Mouse (Mus musculus): ENCODE results near the gene Cadm1. TPM values are rescaled to one million over a fixed set of nuclear protein-coding genes. Genes with fewer than 3 reads are reported as not detected.

Cadm1 gene
- total RNA-seq, 4 experiments from 2014 or later = 38.4 to 69.9 (median 49.7) TPM

DNA sequence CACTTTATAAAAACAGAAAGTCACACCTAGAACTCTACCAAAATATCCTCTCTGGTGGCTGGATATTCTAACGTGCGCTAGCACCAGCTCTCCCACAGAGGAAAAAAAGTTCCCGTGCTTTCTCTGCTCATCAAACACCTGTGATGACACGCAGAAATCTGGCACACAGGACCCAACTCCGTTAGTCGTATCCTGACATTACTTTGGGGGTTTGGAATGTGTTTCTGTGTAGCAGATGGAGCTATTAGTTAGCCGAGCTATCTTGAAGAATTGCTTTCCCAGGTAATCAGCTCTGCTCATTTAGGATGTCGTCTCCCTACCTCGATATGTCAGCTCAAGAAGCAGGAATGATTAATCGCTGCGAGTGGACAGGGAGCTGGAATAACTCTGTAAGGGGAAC, 80.3 kb downstream of the Cadm1 start:
- DNase-seq = no peak

DNA sequence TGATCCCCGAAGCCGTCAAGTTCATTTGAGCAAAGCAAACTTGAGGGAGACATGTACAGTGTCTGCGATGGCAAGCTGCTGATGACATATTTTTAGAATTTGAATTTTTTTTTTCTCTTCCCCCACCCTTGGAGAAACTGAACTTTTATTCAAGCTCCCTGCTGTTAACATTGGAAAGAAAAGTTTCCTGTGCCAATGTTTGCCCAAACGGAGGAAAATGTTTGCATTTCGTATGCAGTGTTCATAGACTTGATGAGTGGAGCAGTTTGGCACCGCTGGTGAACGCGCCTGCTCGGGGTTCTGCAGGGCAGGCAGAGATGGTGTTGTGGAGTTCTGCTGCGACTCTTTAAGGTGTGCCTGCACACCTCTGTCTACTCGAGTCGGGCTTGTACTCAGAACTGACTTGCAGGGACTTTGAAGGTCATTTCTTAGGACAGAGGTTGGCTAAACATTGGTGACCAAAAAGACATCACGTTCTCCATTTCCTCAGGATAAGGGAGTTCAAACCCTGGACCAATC, 83.0 kb downstream of the Cadm1 start:
- DNase-seq = no peak

DNA sequence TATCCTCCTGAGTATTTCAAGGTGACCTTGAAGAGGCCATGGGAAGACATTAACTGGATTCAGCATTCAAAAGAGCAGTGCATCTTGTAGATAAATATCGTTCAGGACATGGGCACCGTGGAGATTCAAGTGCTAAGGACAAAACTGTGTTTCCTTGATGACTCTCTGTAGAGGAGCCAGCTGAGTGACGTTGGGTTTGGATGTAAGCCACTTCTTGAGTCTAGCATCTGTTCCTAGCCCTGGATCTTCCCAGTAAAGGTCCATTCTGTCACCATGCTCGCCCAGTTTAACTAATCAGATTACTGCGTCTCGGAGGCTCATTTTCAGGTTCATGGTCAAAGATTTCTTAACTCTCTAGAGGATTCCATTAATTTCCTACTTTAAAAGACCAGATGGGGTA, 85.1 kb downstream of the Cadm1 start:
- no peak for DNase-seq

DNA sequence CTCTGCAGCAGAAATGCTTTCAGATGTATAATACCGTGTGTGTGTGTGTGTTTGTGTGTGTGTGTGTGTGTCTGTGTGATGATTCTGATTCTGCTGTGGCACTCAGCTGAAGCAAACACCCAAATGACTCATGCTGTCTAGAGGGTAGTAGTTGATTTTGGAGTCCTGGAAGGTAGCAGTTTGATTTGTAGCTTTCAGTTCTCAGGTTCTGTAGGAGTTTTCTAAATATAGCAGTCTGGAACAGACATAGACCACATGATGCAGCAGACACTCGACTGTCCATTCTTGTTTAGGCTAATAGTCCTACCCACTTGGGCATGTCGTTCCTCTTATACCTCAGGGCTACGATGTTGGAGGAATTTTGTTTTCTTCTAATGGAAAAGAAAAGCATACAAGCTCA, 86.4 kb downstream of the Cadm1 start:
- no peak for DNase-seq

DNA sequence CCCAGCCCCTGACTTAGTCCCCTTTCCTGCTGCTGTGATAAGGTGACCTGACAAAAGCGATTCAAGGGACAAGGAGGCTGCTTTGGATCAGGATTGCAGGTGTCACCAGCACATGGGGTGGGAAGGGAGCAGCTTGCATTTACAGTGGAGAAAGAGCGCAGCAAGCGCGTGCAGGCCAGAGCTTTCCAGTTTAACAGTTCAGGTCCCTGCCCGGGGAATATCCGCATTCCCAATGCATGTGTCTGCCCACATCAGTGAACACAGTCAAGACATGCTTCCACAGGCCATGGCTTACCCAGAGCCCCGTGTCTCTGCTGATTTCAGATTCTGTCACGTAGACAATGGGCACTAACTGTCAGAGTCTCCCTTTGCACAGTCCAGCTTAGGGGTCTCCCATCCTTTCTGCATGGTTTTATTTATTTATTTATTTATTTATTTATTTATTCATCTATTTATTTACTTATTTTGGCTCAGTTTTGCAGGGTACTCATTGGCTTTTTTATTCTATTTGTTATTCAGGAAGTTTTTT, 89.6 kb downstream of the Cadm1 start:
- no peak for DNase-seq

DNA sequence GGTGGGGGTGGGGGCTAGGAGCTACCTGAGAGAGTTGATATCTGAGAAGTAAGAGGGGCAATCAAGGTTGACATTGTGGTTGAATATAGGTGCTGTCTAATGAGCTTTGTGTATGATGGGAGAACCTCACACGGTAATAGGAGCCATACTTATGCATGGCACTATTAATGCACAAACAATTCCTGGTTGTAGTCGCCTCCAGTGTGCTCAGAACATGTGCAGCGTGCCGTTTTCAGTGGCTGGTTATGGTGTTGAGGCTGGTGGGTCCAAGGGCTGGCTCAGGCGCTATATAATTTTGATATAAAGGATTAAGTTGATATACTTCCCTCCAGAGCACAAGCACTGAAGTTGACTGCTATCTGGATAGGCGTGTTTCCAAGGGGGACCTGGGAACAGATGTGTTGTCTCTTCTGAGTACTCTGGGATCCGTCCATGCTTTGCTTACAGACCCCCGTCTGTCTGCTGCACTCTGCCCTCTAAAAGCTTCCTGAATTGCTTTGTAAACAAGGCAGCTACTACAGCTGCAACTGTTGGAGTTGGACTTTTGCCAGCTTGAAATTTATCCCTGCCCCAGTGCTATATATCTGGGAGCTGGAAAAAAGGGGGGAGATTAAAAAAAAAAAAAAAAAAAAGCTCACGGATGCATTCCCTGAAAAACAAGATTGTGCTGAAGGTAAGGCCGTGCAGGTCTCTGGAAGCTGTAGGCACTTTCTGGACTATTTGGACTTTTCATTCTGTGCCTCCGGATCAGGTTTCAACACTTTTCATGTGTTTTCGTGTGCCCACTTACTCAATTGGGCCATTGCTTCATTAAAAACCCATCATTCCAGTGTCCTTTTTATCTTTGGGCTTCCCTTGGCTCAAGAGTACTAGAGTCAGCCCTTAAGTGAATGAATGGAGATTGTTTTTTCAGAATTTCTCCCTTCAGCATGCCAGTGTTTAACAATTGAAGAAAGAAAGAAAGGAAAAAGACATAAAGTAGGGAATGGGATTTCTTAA, 93.8 kb downstream of the Cadm1 start:
- DNase-seq = no peak

DNA sequence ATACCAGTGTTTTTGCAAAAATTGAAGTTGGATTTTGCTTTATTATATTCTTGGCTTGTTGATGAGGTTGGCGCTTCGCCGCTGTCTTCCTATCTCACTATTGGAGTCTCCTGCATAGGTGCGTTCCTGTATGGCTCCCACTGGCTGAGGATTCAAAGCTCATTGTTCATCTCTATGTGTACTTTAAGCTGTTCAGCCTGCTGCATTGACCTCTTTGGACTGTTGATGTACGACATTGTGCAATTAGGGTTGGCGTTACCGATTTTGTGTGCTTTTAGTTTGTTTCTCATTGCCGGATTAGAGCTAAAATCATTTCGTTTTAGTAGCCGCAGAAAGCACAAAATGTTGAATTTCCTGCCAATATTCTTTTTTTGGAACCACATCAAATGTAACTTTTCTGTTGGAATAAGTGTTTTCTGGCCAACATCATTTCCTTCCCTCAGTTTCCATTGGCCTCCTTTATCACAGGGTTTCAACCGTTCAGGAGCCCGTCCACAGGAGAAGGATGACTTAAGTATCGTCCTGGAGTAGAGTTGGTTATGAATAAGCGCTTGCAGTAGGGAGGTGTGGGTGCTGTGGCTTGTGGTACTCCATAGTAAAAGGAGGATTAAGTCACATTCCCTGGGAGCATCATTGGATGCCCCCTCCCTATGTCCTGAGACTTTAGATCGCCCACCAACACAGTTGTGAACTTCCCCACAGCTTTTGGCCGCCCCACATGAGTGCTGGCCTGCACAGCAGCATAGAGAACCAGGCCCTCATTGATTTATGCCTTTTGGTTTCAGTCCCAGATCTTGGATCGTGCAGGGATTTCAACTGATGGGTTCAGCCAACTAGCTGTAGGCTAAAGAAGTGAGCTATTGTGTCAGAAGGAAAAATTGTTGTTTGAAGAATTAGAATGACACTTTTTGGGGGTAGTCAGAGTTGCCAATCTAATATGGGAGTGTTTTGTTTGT, 94.9 kb downstream of the Cadm1 start:
- peak; percentile 26 for DNase-seq

DNA sequence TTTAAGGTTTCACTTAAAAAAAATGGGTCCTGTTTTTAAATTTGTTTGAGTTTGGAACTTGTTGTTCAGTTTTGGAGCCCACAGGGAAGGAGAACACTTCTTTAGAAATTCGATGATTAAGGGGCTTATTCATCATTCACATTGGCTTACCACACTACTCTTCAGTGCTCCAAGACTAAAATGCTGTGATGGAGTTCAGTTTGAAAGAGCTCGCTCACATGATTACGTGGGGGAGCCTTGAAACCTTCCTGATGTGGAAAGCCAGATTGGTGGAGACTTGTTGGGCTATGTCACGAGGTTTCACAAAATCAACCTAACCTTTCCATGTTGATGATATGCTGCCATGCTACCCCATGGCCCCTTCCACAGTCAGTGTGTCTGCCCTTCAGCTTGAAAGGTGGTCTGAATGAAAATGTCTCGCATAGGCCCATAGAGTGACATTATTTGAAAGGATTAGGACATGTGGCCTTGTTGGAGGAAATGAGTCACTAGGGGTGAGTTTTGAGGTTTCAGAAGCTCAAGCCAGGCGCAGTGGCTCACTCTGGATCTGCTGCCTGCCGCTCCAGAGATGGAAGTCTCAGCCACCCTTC, 95.7 kb downstream of the Cadm1 start:
- DNase-seq = no peak

DNA sequence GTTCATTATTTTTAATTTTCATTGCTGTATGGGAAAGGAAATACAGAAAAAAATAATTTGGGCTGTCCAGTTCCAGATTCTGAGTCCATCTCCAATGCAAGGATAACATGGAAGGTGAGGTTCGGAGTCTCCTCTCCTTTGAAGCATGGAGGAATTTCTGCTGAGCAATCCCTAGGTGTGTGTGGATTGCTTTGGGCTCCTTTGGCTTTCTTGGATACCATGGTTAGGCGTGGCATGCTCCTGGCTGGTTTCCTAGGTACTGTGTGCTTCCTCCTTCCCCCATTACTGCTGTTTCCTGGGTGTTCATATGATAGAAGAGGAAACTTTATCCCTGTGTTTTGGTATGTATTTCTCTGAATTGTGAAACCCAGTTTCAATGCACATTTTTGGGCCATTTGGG, 98.0 kb downstream of the Cadm1 start:
- no peak for DNase-seq

DNA sequence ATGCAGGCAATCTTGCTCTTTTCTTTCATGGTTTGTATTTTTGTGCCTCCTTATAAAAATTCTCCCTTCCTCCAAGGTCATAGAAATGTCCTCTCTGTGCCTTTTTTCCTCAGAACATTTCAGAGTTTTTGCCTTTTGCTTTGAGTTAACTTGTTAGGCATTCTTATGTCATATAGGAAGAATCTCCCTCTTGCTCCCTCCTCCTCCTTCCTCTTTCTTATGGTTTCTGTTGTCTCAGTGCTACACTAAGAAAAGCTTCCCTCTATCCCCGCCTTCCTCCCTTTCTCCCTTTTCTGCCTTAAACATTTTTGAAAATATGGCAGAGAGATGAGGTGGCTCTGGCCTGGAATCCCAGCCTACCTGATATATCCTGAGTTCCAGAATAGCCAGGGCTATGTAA, 98.6 kb downstream of the Cadm1 start:
- DNase-seq = no peak

DNA sequence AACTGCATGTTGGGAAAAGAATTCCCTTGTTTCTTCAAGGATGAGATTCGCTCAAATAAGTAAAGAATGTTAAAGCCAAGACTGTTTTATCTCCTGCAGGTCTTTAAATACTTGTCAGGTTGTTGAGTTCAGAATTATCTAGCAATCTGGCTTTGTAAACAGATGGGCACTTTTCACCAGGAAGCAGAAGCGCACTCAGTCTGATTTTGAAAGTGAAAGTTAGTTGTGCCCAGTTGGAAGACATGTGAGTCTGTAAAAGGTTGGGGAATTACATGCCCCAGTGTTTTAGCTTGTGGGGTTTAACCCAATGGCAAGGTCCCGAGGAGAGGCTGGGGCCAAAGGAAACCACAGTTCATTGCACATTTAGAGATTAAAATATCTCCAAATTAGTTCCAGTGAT, 104.7 kb downstream of the Cadm1 start:
- DNase-seq = no peak

DNA sequence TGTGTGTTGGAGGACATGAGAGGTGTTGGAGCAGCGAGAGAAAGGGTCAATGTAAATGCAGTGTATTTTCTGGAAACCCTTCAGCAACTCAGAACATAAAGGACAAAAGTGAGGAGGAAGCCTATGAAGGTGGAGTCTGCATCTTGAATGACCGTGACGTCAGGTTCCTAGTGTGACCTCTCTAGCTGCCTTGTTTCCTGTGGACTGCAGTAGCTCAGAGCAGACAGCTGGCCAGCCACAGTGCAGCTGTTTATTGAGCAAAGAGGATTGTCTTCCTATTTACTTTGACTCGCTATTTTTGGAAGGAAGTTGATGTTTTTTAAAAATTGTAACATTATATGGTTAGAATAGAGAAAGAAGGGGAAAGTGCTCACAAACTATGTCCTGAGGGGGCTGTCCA, 112.7 kb downstream of the Cadm1 start:
- DNase-seq = no peak

DNA sequence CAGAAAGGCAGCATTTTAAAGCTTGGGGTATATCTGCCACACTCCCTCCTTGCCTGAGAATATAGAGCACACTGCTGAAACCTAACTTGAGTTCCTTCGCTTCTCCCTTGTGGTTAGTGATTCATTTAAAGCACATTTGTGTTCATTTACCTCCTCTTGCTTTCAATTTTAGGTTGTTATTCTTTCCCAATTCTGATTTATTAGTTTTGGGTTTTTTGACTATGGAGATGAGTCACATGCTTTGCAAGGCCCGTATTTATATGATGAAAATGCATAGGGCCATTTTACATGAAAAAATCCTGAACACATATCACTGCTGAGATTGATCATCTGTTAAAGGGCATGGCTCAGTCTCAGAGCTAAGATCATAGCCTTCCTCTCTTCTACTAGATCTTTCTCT, 115.1 kb downstream of the Cadm1 start:
- no peak for DNase-seq

DNA sequence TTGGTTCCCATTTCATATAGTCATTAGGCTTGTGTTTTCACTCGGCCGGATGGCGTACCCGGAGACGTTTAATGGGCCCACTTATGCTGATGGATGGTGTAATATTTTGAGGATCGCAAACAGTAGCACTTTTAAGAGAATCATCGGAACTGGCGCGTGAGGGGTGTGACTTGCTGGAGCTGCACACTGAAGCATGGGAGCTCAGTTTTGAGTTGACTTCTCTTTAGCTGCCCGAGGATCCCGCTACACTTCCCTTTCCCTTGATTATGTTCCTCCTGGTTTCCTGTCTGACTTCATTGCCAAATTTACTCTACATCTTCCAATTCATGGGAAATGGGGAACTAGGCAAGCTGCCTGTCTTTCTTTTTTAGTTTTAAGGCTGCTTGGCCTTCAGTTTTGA, 121.5 kb downstream of the Cadm1 start:
- DNase-seq = no peak

DNA sequence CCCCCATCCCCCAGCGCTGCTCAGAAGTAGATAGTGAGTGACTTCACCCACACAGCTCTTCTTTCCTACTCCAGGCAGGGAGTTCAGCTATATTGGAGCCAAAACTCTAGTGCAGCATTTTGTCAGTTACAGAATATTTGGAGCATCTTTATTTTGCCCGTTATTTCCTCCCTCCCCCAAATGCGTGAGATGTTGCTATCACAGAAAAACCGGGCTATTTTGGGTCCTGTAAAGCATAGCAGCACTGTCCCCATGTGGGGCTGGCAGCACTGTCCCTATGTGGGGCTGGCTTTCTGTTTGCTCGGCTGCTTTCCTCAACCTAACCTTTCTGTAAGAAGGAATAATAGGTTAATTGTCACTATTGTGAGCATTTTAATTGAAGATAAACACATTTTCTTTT, 122.2 kb downstream of the Cadm1 start:
- no peak for DNase-seq

DNA sequence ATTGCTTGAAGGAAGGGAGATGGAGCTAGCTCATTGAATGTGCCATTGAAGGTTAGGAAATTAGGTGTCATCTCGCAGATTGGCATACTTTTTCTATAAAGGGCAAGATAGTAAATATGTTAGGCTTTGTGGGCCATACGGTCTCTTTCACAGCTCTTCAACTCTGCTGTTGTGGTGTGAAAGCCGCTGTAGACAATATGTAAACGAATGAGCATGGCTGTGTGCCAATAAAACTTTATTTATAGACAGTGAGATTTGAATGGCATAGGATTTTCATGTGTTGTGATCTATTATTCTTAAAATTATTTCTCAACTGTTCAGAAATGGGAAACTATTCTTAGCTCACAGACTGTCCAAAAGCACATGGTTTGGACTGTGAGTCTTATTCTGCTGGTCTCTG, 123.0 kb downstream of the Cadm1 start:
- DNase-seq = no peak

DNA sequence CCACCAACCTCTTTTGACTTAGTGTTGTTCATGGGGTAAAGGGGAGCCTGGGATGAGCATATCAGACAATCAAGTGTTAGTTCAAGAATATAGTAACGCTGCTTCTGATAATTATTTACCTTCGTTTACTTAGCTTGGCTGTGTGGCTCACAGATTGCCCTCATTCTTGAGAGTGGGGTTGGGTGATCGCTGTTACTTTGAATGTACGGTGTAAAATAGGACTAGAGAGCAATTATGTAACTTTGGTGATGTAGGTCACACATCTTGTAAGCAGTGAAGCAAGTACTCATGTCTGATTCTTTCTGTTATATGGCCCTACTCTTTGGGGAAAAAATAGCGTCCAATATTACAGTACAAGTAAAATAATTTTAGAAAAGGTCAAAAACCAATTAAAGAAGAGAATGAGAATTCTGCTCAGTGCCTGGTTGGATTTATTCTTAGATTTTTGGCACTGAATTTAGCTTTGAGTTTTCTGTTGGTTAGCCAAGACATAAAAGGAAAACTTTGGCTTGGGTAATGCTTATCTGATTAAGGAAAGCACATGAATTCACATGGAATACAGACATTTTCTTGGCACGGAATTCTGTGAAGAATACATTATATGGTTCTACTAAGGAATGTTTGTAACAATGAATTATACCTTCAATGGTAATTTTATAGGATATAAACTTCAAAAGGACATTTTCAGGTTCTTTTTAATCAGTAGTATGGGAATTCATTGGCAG, 129.6 kb downstream of the Cadm1 start:
- DNase-seq = no peak

DNA sequence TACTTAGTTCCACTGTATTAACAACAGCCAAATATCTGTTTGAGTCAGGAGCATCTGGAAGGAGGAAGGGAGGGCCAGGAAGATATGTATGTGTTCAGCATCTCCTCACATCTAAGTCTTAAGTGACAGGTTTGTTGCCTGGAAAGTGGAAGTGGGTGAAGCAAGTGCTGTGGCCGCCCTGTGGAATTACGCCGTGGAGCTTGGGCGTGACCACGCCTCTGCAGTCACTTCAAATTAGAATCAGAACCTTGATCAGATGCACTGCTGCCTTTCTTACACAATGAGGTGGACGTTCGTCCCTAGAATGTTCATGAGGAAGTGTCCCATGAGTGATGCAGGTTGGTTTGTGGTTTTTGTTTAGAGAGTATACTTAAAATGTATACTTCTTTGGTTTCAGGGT, 131.6 kb downstream of the Cadm1 start:
- DNase-seq = no peak

DNA sequence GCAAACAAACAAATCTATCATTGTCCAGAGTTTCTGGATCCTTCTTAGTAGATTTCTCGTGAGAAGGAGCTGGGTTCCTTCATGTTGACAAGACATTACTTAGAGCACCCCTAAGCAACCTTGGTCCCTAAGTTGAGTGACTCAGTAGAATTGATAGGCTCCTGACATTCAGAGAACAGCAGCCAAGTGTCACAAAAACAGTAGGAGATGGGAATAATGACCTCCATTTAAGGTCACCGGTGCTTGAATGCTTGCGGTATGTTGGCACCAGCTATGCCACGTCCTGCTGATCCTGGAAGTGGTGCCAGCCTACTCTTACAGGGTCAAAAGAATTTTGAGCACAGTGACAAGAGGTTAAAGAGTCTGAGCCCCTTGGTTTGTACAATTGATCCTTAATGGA, 139.2 kb downstream of the Cadm1 start:
- DNase-seq = peak; percentile 20

DNA sequence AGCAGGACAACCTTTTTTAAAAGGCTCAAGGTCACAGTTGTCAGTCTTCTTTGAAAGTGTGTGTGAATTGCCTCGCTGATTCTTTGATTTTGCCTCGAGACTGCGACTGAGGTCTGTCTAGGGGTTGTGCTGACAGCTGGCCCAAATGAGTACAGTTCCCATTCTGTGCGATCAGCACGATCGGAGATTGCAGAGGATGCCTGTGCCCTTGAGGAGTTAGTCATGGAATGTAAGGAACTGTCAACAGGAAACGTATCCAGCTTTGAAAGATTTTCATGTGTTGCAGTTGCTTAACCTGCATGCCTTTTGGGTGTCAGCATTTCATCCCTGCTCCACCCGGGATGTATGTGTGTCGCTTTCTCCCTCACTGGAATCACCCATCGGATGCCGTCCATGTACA, 141.6 kb downstream of the Cadm1 start:
- no peak for DNase-seq

Measured in adrenal gland, adult 8-10 months (tissue).